Mouse (Mus musculus) small intestine, adult 2 months (tissue): ENCODE data around the gene Pclaf.

Experiments
- CTCF ChIP-seq: fragments of 200-500 bp; IDR thresholded peaks from 2 replicates; pipeline ENCODE4 v1.5.1; 2012; ENCODE audit warnings: low read depth, mild to moderate bottlenecking, control low read depth, inconsistent platforms, low read length, moderate library complexity, mixed read lengths; ENCODE audit not compliant: insufficient replicate concordance, insufficient read length; ENCODE audit errors: extremely low read depth
- POLR2A ChIP-seq: fragments of 200-500 bp; IDR thresholded peaks from 2 replicates; pipeline ENCODE4 v1.6.1; 2012; ENCODE audit warnings: low read depth, mild to moderate bottlenecking, control low read depth, inconsistent platforms, low read length, moderate library complexity

DNA sequence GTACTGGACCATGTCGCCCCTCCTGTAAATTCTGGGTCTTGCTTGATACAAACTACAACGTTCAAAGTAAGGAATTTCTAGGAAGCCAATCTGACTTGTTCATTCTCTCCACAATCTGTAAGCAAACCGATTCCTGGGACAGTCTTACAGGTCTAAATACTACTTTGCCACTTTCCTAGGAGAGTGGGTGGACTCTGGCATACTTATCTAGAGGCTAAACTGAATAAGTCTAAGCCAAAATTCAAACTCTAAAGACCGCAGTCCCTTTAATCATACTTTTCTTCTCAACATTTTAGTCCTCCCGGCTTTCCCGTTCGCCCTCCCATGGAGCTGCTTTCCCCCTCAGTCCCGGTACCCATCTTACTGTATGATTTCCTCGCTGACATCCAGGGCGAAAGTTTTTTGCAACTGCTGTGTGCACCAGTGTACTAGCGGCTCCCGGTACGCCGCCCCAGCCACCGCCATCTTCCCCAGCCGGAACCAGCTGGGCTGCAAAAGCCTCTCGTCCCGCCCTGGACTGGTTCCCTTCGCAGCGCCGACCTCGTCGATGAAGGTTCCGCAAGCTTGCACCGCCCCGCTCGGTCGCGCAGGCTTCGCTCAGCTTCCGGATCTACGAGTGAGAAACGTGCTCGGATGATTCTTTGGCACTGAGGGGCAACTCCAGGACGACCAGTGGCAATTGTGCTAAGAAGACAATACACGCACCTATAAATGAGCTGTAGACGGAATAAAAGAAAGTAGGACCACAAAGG, 5.3 kb upstream of the Pclaf start:
- TF ChIP-seq CTCF (peak; percentile 9; the same call in 1 of the 2 replicates), POLR2A (peak; percentile 89)
